Mouse (Mus musculus) heart, postnatal 14 days (tissue): Measurements from ENCODE around the gene Unc93a. TPM values are rescaled to one million over a fixed set of nuclear protein-coding genes. Genes with fewer than 3 reads are reported as not detected.
A peak's percentile ranks its signal among the peaks of the same experiment; 100 is the strongest.
"Not testable (repeated sequence)": the region's sequence is repeated elsewhere in the genome, so short reads cannot be mapped to it uniquely, and the experiment has no call there.

ENCODE experiments used
- DNase-seq, 2 experiments: peaks; one replicate each; pipeline ENCODE4 v3.0.0; 2021 to 2022
- intact Hi-C: fragments of 180-260 bp; cut with DNase I; formaldehyde crosslinking; loops from one replicate; pipeline ENCODE4 v1.15.1; 2025
- long read RNA-seq, 2 experiments: library from polyadenylated mRNA; stranded (forward); transcript quantifications; one replicate each; pipeline ENCODE4 v2.0.0; 2021
- total RNA-seq, 2 experiments: library from RNA; stranded (reverse); gene quantifications; 2 replicates each; pipeline ENCODE4 v1.2.3; 2021

Unc93a gene
- total RNA-seq, result not detected
- long read RNA-seq, experiment 1, result 0 reads
- long read RNA-seq, experiment 2, result 0 reads

GRCm38 (mm10) chr17:13131710-13132109 lies at the start of gene Unc93a:
Gene Unc93a (minus strand): TSS chr17:13131810.
- intact Hi-C loops, DNase-seq: not testable (repeated sequence)

DNA sequence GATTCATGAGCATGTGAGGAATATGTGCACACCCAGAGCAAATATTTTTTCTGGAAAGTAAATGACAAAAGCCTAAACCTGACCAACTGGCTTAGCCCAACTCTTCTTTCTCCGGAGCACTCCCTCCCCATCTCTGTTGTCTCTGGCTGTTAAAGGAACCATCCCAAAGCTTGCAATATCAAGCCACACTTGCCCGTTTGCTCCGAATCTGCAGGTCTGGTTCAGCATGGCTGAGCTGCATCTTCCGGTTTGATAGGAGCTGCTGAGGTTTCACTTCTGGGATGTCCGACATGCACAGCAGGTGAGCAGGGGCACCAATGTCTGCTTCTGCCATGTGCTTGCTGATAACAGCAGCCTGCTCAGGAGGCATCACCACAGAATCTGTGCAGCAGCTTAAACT lies 48.9 kb upstream of the Unc93a start:
- DNase-seq, intact Hi-C loops: not testable (repeated sequence)

GRCm38 (mm10) chr17:13179021-13179420 lies 47.4 kb upstream of the Unc93a start:
- intact Hi-C loops, DNase-seq: not testable (repeated sequence)

DNA sequence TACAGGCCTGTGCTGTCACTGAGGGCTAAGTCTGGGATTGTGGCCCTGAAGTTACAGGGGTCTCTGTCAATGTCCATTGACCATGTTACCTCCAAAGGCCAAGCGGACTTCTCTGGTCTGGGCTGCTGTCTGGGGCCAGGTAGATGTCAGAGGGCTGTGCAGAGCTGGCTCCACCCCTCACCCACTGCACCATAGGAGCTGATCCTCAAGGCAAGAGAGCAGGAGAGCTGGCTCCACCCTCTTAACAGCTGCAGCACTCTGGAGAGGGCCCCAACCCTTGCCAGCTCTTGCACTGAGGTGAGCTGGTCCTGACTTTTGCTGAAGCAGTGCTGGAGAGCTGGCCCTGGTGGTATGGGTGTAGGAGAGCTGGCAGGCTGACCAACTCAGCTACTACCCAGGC lies 46.2 kb upstream of the Unc93a start:
- intact Hi-C loops, result not testable (repeated sequence)

DNA sequence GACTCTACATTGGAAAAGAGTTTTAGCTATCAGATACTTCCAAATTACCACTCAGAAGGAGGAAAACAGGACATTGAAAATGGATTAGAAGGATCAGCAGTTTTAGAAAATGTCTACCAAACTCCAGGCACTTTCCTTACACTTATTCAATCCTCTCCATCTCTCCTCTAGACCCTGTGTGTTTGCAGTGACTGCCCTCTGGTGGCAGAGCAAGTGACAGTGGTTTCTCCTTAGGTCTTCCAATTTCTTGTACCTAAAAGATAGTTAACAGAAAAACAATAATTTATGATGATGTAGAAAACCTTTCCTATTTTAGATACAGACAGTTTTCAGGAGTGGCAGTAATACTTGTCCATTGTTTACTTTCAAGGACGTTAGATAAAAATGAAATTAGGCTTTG lies 44.0 kb upstream of the Unc93a start:
- DNase-seq, intact Hi-C loops: not testable (repeated sequence)

More for the DNA sequence above, 46.2 kb upstream of the Unc93a start:
- not testable (repeated sequence) for DNase-seq

- DNase-seq, intact Hi-C loops: not testable (repeated sequence)
Measured at GRCm38 (mm10) chr17:13174029-13174428, 42.4 kb upstream of the Unc93a start.

DNA sequence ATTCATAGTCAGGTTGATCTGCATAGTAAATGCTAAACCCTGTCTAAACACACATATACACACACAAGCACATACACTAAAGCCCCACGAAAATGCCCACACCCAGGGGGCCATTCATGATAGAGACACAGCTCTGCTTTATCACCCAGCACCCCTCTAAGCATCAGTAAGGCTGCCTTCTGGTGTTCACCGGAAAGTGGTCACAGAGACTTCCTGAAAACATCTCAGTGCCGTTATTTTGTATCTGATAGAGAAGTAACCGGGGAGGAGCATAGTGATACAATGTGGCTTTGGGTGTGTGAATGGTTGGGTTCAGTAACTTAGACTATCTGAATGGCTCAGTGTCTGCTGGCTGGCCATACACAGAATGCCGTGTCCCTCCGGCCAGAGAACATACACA lies 42.0 kb upstream of the Unc93a start:
- intact Hi-C loops, DNase-seq: not testable (repeated sequence)

DNA sequence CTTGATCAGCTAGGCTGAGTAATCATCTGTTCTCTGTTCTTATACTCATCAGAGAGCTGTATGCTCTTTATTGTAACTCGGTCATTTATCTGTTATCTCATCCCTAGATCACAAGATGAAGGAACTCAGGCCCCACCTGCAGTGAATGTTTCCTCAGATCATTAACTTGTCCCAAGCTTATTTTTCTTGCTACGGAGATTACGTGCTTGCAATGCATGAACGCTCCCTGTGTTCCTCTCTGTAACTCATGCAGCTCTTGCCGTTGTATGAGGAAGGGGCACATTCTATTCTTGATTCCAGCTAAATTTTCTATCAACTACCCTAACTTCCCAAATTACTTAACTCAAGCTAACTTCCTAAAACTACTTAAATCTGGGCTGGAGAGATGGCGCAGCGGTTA lies 14.5 kb upstream of the Unc93a start:
- DNase-seq, intact Hi-C loops: not testable (repeated sequence)

DNA sequence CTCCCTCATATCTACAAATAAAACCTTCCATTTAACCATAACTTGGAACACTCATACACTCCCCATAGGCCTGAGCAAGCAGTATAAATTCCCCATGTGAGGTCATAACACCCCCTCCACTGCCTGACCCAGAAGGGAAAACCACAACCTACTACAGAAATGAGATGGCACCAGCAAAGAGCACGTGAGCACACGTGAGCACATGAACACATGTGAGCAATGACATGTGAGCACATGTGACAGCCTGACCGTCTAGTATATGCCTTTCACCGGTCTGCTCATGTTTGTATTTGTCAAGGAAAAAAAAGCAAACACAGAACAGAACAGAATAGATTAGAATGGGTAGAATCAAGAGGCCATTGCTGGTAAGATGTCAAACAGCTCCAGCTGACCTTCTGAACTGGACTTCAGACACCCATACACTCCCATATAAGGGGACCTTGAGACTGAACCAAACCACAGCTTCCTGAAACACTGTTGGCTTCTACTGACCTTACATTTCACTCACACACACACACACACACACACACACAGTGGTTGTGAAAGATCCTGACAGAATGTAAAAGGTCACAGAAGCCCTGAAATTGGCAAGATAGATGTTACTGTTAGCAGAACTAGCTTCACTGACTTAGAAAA lies 13.1 kb upstream of the Unc93a start:
- intact Hi-C loops, DNase-seq: not testable (repeated sequence)

DNA sequence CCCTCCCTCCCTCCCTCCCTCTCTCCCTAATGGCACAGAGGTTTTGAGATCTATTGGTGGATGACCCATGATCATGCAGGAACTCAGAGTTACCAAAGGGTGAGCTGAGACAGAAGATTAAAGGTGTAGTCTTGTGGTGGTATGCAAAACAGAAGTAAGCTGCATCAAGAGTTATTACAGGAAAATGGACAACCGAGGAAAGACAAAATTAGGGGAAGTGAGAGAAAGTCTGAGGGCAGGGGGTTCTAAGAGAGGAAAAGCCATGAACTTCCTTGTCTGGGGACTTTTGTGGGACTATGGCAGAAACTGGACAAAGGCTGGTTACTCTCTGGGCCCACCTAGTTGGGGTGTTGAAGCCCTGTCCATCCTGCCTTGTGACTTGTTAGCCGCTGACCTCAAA lies 11.1 kb upstream of the Unc93a start:
- intact Hi-C loops, DNase-seq: not testable (repeated sequence)

GRCm38 (mm10) chr17:13135356-13135755 lies 3.7 kb upstream of the Unc93a start:
- DNase-seq, intact Hi-C loops: not testable (repeated sequence)

DNA sequence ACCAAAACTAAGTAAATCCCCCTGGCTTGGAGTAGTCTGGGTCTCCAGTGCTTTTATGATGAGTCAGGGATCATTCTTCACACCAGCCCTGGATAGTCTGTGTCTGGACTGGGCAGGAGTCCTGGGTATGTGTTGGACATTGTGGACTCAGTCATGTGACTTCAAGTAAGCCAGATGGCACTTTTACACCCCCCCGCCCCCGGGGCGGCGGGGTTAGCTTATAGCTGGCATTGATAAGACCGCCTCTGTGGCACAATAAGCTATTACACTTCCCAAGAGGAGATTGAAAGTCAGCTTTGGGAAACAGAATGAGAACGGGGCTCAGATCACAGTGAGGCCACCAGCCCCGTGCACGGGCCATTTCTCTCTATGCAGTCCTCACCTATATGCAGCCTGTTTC lies 742 bp upstream of the Unc93a start:
- DNase-seq, intact Hi-C loops: not testable (repeated sequence)

DNA sequence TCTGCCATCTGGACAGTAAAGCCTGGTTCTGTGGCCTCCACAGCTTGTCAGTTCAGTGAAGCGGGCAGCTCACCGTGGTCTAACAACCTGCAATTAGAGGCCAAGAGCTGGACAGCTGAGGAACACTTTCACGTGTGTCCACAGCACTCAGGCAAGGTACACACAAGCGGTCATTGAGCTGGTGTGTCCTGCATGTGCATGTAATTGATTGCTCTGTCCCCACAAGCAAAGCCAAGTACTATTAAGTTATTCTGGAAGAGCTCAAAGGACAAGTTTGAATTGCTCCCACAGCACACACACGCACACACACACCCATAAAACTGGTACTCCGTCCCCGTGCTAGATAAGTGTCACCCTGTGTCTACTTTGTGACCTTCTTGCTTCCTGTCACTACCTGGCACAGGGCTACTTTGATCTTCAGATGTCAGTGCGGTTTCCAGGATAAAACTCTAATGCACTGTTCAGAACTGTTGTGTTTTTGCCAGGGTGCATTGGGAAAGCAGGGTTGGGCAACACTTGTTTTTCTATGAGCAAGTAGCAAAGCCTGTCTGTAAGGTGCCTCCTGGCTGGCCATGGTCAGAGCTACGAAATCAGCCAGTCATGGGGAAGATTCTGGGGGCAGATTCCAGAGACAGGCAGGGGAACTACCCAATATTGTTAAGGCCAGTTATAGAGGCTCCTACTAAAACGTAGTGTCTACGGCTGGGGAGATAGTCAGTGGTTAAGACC lies 1.7 kb downstream of the Unc93a start:
- intact Hi-C loops, result not testable (repeated sequence)

GRCm38 (mm10) chr17:13129324-13129723 lies 2.3 kb downstream of the Unc93a start:
- intact Hi-C loops, DNase-seq: not testable (repeated sequence)

More for the DNA sequence above, 1.7 kb downstream of the Unc93a start:
- DNase-seq, result not testable (repeated sequence)

- DNase-seq, intact Hi-C loops: not testable (repeated sequence)
Measured at GRCm38 (mm10) chr17:13124241-13124640, 7.4 kb downstream of the Unc93a start.

DNA sequence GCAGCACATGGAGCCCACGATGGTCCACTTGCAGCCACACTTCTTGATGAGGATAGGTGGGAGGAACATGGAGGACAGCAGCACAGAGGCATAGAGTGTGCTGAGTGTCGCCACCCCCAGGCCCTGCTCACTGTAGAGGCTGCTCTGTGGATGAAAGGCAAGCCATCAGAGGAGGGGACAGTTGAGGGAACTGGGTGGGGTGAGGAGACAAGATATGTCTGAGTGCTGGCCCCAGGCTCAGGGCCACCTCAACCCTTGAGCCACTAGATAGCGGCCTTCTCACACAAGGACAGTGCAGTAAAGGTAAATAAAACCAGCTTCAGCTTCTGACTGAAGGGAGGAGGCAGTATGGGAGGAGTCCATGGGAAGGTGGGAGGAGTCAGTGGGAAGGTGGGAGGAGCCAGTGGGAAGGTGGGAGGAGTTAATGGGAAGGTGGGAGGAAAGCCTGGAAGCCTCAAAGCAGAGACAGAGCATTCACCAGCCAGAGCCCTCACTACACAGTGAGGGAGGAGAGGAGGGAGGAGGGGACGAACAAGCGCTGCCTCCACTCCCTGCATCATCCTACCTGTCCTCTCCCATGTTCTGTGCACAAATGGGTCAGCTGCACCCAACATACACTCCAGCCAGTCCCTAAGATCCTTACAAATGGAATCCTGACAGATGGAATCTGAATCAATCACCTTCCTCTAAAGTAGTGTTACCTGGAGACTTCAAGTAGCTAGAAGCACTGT lies 8.1 kb downstream of the Unc93a start:
- DNase-seq, intact Hi-C loops: not testable (repeated sequence)

DNA sequence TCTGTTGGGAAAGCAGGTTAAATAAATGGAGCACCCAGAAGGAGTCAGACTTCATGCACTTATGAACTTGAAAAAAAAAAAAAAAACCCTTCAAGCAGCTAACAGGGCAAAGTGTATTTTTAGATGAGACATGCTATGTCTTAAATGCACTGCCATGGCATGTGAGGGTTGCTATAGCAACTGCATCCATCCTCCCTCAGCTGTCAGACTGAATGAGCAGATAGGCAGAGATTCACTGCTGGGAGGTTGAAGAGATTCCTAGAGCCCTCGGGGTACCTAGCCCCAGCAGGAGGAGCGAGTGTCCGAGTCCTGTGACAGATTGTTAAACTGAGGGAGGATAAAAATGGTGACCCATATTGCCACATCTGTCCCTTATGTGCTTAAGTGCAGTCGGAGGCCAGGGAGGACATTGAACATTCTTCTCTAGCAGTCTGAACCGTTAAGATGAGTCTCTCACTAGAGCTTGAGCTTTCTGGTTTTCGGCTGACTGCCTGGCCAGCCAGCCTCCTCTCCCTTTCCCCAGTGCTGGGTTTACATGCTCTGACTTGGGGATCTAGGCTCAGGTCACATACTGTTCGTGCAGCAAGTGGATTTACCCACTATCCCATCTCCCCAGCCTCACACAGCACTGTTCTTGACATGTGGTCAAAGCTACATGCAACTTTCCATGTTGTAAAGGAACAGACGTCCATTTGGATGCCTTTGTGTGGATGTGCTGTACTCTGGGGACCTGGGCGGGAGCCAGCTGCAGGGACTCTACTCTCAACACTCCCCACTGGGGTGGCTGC lies 18.9 kb downstream of the Unc93a start:
- DNase-seq, intact Hi-C loops: not testable (repeated sequence)

- DNase-seq, result peak; percentile 59 to 83
- intact Hi-C loops, result not testable (repeated sequence)
Measured at GRCm38 (mm10) chr17:13106563-13106962, 25.0 kb downstream of the Unc93a start.

DNA sequence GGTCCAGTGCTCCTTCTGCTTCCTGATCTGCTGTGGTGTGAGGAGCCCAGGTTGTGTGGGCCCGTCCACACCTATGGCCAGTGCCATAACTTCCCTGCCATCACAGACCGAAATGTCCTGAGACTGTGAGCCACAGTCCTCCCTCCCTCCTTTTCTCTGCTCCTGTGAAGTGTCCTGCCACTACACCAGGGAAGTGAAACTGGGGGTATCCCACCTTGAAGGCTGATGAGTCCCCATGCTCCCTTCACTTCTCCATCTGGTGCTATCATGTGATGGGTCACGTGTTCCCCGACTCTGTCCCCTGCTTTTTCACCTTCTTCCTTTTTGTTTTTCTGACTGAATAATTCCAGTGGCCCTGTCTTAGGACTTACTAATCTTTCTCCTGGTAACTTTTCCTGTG lies 38.6 kb downstream of the Unc93a start:
- intact Hi-C loops, DNase-seq: not testable (repeated sequence)
